Mouse (Mus musculus) heart, embryonic 16.5 days (tissue): ENCODE measurements around the gene Kcnab3. TPM values are rescaled to one million over a fixed set of nuclear protein-coding genes. Genes with fewer than 3 reads are reported as not detected.
A peak's percentile ranks its signal among the peaks of the same experiment; 100 is the strongest.

Source experiments
- ATAC-seq: fragments of 200-750 bp; cut with Nextera tagmentation; replicated peaks from 2 replicates; pipeline ENCODE4 v1.8.0; 2017; ENCODE audit warnings: moderate number of reproducible peaks; ENCODE audit not compliant: insufficient read depth, low FRiP score; ENCODE audit errors: extremely low read depth
- H3K27ac ChIP-seq: fragments of 300-500 bp; sonication (generic); 2 replicates; pipeline ENCODE4 v1.5.1; 2014; ENCODE audit warnings: mild to moderate bottlenecking, low read length, control low read depth, moderate library complexity
- H3K27me3 ChIP-seq: fragments of 300-500 bp; sonication (generic); 2 replicates; pipeline ENCODE4 v1.6.1; 2014; ENCODE audit warnings: low read length, mixed read lengths; ENCODE audit not compliant: control insufficient read depth, insufficient read depth
- H3K36me3 ChIP-seq: fragments of 300-500 bp; sonication (generic); 2 replicates; pipeline ENCODE4 v1.6.1; 2014; ENCODE audit not compliant: control insufficient read depth, insufficient read depth
- H3K4me1 ChIP-seq: fragments of 300-500 bp; sonication (generic); 2 replicates; pipeline ENCODE4 v1.6.1; 2014; ENCODE audit warnings: low read length, mixed read lengths; ENCODE audit not compliant: control insufficient read depth, insufficient read depth
- H3K4me2 ChIP-seq: fragments of 300-500 bp; sonication (generic); 2 replicates; pipeline ENCODE4 v1.6.1; 2014; ENCODE audit warnings: low read depth, mild to moderate bottlenecking, control low read depth, low read length
- H3K4me3 ChIP-seq: fragments of 300-500 bp; sonication (generic); 2 replicates; pipeline ENCODE4 v1.5.1; 2014; ENCODE audit warnings: mild to moderate bottlenecking, control low read depth, low read length
- H3K9ac ChIP-seq: fragments of 300-500 bp; sonication (generic); 2 replicates; pipeline ENCODE4 v1.6.1; 2014; ENCODE audit warnings: low read length, control low read depth
- H3K9me3 ChIP-seq: fragments of 300-500 bp; sonication (generic); replicated peaks from 2 replicates; pipeline ENCODE4 v1.6.1; 2016; ENCODE audit warnings: low read length; ENCODE audit not compliant: control insufficient read depth
- WGBS: fragments of 180-500 bp; shearing (Covaris S2); extraction: QIAGEN DNeasy Blood & Tissue Kit; methylation state at CpG from one replicate; pipeline ENCODE4 v1.1.7; 2014; 5-methylcytosine and 5-hydroxymethylcytosine counted together
- polyA plus RNA-seq: library from polyadenylated mRNA; unstranded; fragments of >200 nt; fragmentation: Nextera tagmentation; extraction: Ambion mirVana; gene quantifications from 2 replicates; pipeline ENCODE4 v1.2.1, GENCODE M21; 2015

Gene Kcnab3
- polyA plus RNA-seq, 1 experiment from 2014 or later, result 0.79 TPM

- ATAC-seq, result no peak
- Histone ChIP-seq H3K9ac (peak overlapping the region; percentile 76), H3K27ac (no peak overlapping the region), H3K4me2 (peak overlapping the region; percentile 99), H3K4me1 (peaks cover 34% of the 10 kb centered on the region), H3K9me3 (no peaks in the 10 kb centered on the region), H3K36me3 (no peaks in the 10 kb centered on the region), H3K27me3 (peaks cover 10% of the 10 kb centered on the region; the same call in 1 of the 2 replicates), H3K4me3 (peak overlapping the region; percentile 67)
- WGBS, result 1% methylated on average over 45 of the region's 45 CpGs
Observed at GRCm38 (mm10) chr11:69326408-69327156, 524 bp downstream of the Kcnab3 start.

- H3K4me1 ChIP-seq, result peaks cover 34% of the 10 kb centered on the region
- H3K4me2 ChIP-seq, result peak overlapping the region; percentile 99; the same call in 1 of the 2 replicates
- H3K9ac ChIP-seq, result no peak overlapping the region
- H3K27me3 ChIP-seq, result peaks cover 10% of the 10 kb centered on the region; the same call in 1 of the 2 replicates
- H3K27ac ChIP-seq, result no peak overlapping the region
- H3K9me3 ChIP-seq, result no peaks in the 10 kb centered on the region
- no peak overlapping the region for H3K4me3 ChIP-seq
- no peaks in the 10 kb centered on the region for H3K36me3 ChIP-seq
- ATAC-seq, result no peak
- WGBS, result 21% methylated on average over 9 of the region's 9 CpGs
Observed at GRCm38 (mm10) chr11:69327157-69327442, 1.0 kb downstream of the Kcnab3 start.

- no peaks in the 10 kb centered on the region for H3K9me3 ChIP-seq
- H3K27me3 ChIP-seq, result peaks cover 10% of the 10 kb centered on the region; the same call in 1 of the 2 replicates
- no peak for ATAC-seq
- H3K4me2 ChIP-seq, result no peak overlapping the region
- H3K9ac ChIP-seq, result no peak overlapping the region
- H3K4me1 ChIP-seq, result peaks cover 28% of the 10 kb centered on the region
- no peaks in the 10 kb centered on the region for H3K36me3 ChIP-seq
- no peak overlapping the region for H3K27ac ChIP-seq
- WGBS, result 45% methylated on average over 6 of the region's 6 CpGs
- no peak overlapping the region for H3K4me3 ChIP-seq
Observed at GRCm38 (mm10) chr11:69327648-69328047, 1.6 kb downstream of the Kcnab3 start.

- H3K4me2 ChIP-seq, result no peak overlapping the region
- no peak overlapping the region for H3K4me3 ChIP-seq
- H3K9ac ChIP-seq, result no peak overlapping the region
- H3K27me3 ChIP-seq, result peaks cover 10% of the 10 kb centered on the region; the same call in 1 of the 2 replicates
- no peaks in the 10 kb centered on the region for H3K36me3 ChIP-seq
- H3K4me1 ChIP-seq, result peaks cover 24% of the 10 kb centered on the region
- H3K9me3 ChIP-seq, result no peaks in the 10 kb centered on the region
- H3K27ac ChIP-seq, result no peak overlapping the region
- WGBS, result 89% methylated on average over 6 of the region's 6 CpGs
- ATAC-seq, result no peak
Observed at GRCm38 (mm10) chr11:69328517-69328916, 2.5 kb downstream of the Kcnab3 start.

GRCm38 (mm10) chr11:69331152-69331551 is 5.1 kb downstream of the Kcnab3 start:
- 88% methylated on average over 6 of the region's 6 CpGs for WGBS
- H3K9me3 ChIP-seq, result no peaks in the 10 kb centered on the region
- H3K9ac ChIP-seq, result peak overlapping the region; percentile 71; the same call in 1 of the 2 replicates
- no peak overlapping the region for H3K27ac ChIP-seq
- peak overlapping the region; percentile 65 for H3K4me2 ChIP-seq
- H3K36me3 ChIP-seq, result no peaks in the 10 kb centered on the region
- peaks cover 14% of the 10 kb centered on the region for H3K4me1 ChIP-seq
- no peak for ATAC-seq
- H3K4me3 ChIP-seq, result no peak overlapping the region
- peaks cover 10% of the 10 kb centered on the region; the same call in 1 of the 2 replicates for H3K27me3 ChIP-seq

GRCm38 (mm10) chr11:69331929-69332405 is 5.9 kb downstream of the Kcnab3 start:
- H3K27me3 ChIP-seq, result peaks cover 7% of the 10 kb centered on the region; the same call in 1 of the 2 replicates
- H3K4me1 ChIP-seq, result peaks cover 9% of the 10 kb centered on the region
- ATAC-seq, result peak; percentile 54
- H3K4me3 ChIP-seq, result peak overlapping the region; percentile 65
- H3K9me3 ChIP-seq, result no peaks in the 10 kb centered on the region
- under 1% methylated on average over 24 of the region's 24 CpGs for WGBS
- peak overlapping the region; percentile 65 for H3K4me2 ChIP-seq
- no peak overlapping the region for H3K27ac ChIP-seq
- no peaks in the 10 kb centered on the region for H3K36me3 ChIP-seq
- peak overlapping the region; percentile 71 for H3K9ac ChIP-seq

- no peak overlapping the region for H3K27ac ChIP-seq
- H3K27me3 ChIP-seq, result 0 out of 2 replicates have a peak, but pooled peaks cover 5% of the 10 kb centered on the region
- WGBS, result 52% methylated on average over 8 of the region's 8 CpGs
- peak overlapping the region; percentile 71; the same call in 1 of the 2 replicates for H3K9ac ChIP-seq
- H3K36me3 ChIP-seq, result no peaks in the 10 kb centered on the region
- H3K9me3 ChIP-seq, result peaks cover 3% of the 10 kb centered on the region; the same call in 1 of the 2 replicates
- H3K4me3 ChIP-seq, result no peak overlapping the region
- H3K4me1 ChIP-seq, result peaks cover 7% of the 10 kb centered on the region
- ATAC-seq, result no peak
- H3K4me2 ChIP-seq, result no peak overlapping the region; the same call in 1 of the 2 replicates
Observed at GRCm38 (mm10) chr11:69332713-69333253, 6.7 kb downstream of the Kcnab3 start.

- WGBS, result 46% methylated on average over 3 of the region's 3 CpGs
- no peaks in the 10 kb centered on the region for H3K27me3 ChIP-seq
- no peaks in the 10 kb centered on the region for H3K36me3 ChIP-seq
- H3K27ac ChIP-seq, result no peak overlapping the region
- no peak overlapping the region for H3K4me3 ChIP-seq
- H3K9ac ChIP-seq, result no peak overlapping the region
- peaks cover 7% of the 10 kb centered on the region for H3K4me1 ChIP-seq
- H3K4me2 ChIP-seq, result no peak overlapping the region
- peaks cover 4% of the 10 kb centered on the region; the same call in 1 of the 2 replicates for H3K9me3 ChIP-seq
- no peak for ATAC-seq
Observed at GRCm38 (mm10) chr11:69333922-69334321, 7.9 kb downstream of the Kcnab3 start.

- Histone ChIP-seq H3K27ac (no peak overlapping the region), H3K4me3 (no peak overlapping the region), H3K9me3 (peaks cover 4% of the 10 kb centered on the region; the same call in 1 of the 2 replicates), H3K9ac (no peak overlapping the region), H3K36me3 (no peaks in the 10 kb centered on the region), H3K4me2 (no peak overlapping the region), H3K4me1 (peaks cover 7% of the 10 kb centered on the region), H3K27me3 (peaks cover 5% of the 10 kb centered on the region)
- WGBS, result 67% methylated on average over 4 of the region's 4 CpGs
- ATAC-seq, result no peak
Observed at GRCm38 (mm10) chr11:69334796-69335195, 8.7 kb downstream of the Kcnab3 start.
